Mouse (Mus musculus) heart, embryonic 14.5 days (tissue): ENCODE data around the gene Obp1a. TPM values are rescaled to one million over a fixed set of nuclear protein-coding genes. Genes with fewer than 3 reads are reported as not detected.

Source experiments
- ATAC-seq: fragments of 200-750 bp; cut with Nextera tagmentation; 2 replicates; pipeline ENCODE4 v1.8.0; 2017; ENCODE audit warnings: low read depth, moderate TSS enrichment; ENCODE audit not compliant: insufficient number of reproducible peaks, insufficient read depth, low FRiP score
- H3K27ac ChIP-seq, 2 experiments: fragments of 200-500 bp in 1 of 2; fragments of 300-500 bp in 1 of 2; sonication (generic) in 1 of 2; replicated peaks in 1 of 2; 2 replicates each; pipeline ENCODE4 v1.5.1; 2012 to 2014; ENCODE audit warnings: low read depth in 2 of 2, low read length in 2 of 2, control low read depth in 1 of 2, mild to moderate bottlenecking in 1 of 2, mixed read lengths in 1 of 2; ENCODE audit not compliant: control insufficient read depth in 1 of 2, insufficient read depth in 1 of 2
- H3K27me3 ChIP-seq: fragments of 300-500 bp; sonication (generic); 2 replicates; pipeline ENCODE4 v1.6.1; 2014; ENCODE audit warnings: mild to moderate bottlenecking, low read length, control low read depth; ENCODE audit not compliant: control insufficient read depth, insufficient read depth
- H3K36me3 ChIP-seq: fragments of 300-500 bp; sonication (generic); 2 replicates; pipeline ENCODE4 v1.6.1; 2014; ENCODE audit warnings: mild to moderate bottlenecking, control low read depth, low read length, mixed read lengths; ENCODE audit not compliant: control insufficient read depth, insufficient read depth
- H3K4me1 ChIP-seq, 2 experiments: fragments of 200-500 bp in 1 of 2; fragments of 300-500 bp in 1 of 2; sonication (generic) in 1 of 2; 2 replicates each; pipeline ENCODE4 v1.6.1; 2012 to 2014; ENCODE audit warnings: low read length in 2 of 2, control low read depth in 1 of 2, mixed read lengths in 1 of 2; ENCODE audit not compliant: control insufficient read depth in 2 of 2, insufficient read depth in 2 of 2
- H3K4me2 ChIP-seq: fragments of 300-500 bp; sonication (generic); 2 replicates; pipeline ENCODE4 v1.6.1; 2014; ENCODE audit warnings: mild to moderate bottlenecking, low read length
- H3K4me3 ChIP-seq, 2 experiments: fragments of 200-500 bp in 1 of 2; fragments of 300-500 bp in 1 of 2; sonication (generic) in 1 of 2; 2 replicates each; pipeline ENCODE4 v1.5.1; 2012 to 2014; ENCODE audit warnings: low read length in 2 of 2, mild to moderate bottlenecking in 2 of 2, control low read depth in 1 of 2, low read depth in 1 of 2, moderate library complexity in 1 of 2; ENCODE audit not compliant: control insufficient read depth in 1 of 2, insufficient read depth in 1 of 2
- H3K9ac ChIP-seq: fragments of 300-500 bp; sonication (generic); 2 replicates; pipeline ENCODE4 v1.6.1; 2014; ENCODE audit warnings: mild to moderate bottlenecking, low read length
- H3K9me3 ChIP-seq: fragments of 300-500 bp; sonication (generic); 2 replicates; pipeline ENCODE4 v1.6.1; 2016; ENCODE audit warnings: low read length, control low read depth; ENCODE audit not compliant: control insufficient read depth
- WGBS: fragments of 180-500 bp; shearing (Covaris S2); extraction: QIAGEN DNeasy Blood & Tissue Kit; methylation state at CpG from one replicate; pipeline ENCODE4 v1.1.7; 2014; 5-methylcytosine and 5-hydroxymethylcytosine counted together
- polyA plus RNA-seq: library from polyadenylated mRNA; unstranded; fragments of >200 nt; fragmentation: Nextera tagmentation; extraction: Ambion mirVana; gene quantifications from 2 replicates; pipeline ENCODE4 v1.2.1, GENCODE M21; 2014

Gene Obp1a
- polyA plus RNA-seq: not detected in 2 replicates

DNA sequence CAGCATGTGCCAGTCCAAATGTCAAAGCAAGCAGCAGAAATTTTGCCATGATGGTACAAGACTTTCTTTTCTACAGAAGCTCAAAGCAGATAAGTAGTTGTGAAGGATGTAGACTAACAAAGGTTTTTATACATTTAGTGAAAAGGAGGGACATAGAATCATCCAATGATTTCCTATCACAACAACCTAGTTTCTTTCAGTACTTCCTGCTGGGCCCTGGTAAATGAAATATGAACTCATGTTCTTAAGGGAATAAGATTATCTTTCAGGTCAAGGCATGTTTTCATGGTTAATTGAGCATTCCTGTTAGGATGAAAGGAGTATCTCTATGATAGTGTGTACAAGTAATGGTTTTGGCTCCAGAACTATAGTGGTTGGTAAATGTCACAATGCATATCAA, at the start of gene Obp1a:
TSS of gene Obp1a (minus strand) at position 101 of the 400 bp plus-strand sequence.
- Histone ChIP-seq H3K27ac (no peak within 1 kb of the TSS), H3K9ac (no peak within 1 kb of the TSS), H3K9me3 (no peaks in the 10 kb centered on the region), H3K4me3 (no peak within 1 kb of the TSS), H3K4me1 (no peaks in the 10 kb centered on the region), H3K4me2 (no peak within 1 kb of the TSS), H3K27me3 (no peaks in the 10 kb centered on the region), H3K36me3 (no peaks in the 10 kb centered on the region)
- no peak for ATAC-seq

DNA sequence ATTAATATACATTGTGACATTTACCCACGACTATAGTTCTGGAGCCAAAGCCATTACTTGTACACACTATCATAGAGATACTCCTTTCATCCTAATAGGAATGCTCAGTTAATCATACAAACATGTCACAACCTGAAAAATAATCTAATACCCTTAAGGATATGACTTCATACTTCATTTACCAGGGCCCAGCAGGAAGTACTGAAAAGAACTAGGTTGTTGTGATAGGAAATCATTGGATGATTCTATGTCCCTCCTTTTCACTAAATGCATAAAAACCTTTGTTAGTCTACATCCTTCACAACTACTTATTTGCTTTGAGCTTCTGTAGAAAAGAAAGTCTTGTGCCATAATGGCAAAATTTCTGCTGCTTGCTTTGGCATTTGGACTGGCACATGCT, 34.0 kb upstream of the Obp1a start, which contains the start of gene Gm5938:
TSS of gene Gm5938 (plus strand) at position 301 of the 400 bp plus-strand sequence.
- no peaks in the 10 kb centered on the region for H3K27me3 ChIP-seq
- no peak within 1 kb of the TSS for H3K4me2 ChIP-seq
- no peaks in the 10 kb centered on the region for H3K36me3 ChIP-seq
- no peaks in the 10 kb centered on the region for H3K9me3 ChIP-seq
- WGBS: 67% methylated on average over 1 of the region's 1 CpGs
- no peak within 1 kb of the TSS for H3K4me3 ChIP-seq
- no peak within 1 kb of the TSS for H3K27ac ChIP-seq
- H3K9ac ChIP-seq: no peak within 1 kb of the TSS
- no peaks in the 10 kb centered on the region for H3K4me1 ChIP-seq
- no peak for ATAC-seq

Other genes starting within 250 kb of the Obp1a start
- gene Pbsn, start 237.8 kb downstream of the Obp1a start, polyA plus RNA-seq: not detected in 2 replicates
- gene Gm14744, start 226.6 kb downstream of the Obp1a start, polyA plus RNA-seq: not detected in 2 replicates
- gene 5430402E10Rik, start 166.3 kb downstream of the Obp1a start, polyA plus RNA-seq: not detected in 2 replicates
- not detected in 2 replicates for gene Gm5938, start 34.1 kb upstream of the Obp1a start, polyA plus RNA-seq
- gene Obp1b, start 95.4 kb upstream of the Obp1a start, polyA plus RNA-seq: not detected in 2 replicates
- gene Gm14743, start 154.5 kb upstream of the Obp1a start, polyA plus RNA-seq: not detected in 2 replicates